Mouse (Mus musculus): ENCODE results near the gene Apopt1.

- TF ChIP-seq CTCF (IDR thresholded peaks at IDR 0.05; ENCODE audit: low read depth): no peak
- no peak for TF ChIP-seq EP300 (optimal IDR thresholded peaks at IDR 0.05)
These were observed 5.6 kb downstream of the Apopt1 start for GRCm38 (mm10) chr12:111718656-111719055.

Measured in stomach, postnatal 0 days (tissue).